Mouse (Mus musculus) left cerebral cortex, postnatal 25 days (tissue): Measurements from ENCODE around the gene Cnot6l. TPM values are rescaled to one million over a fixed set of nuclear protein-coding genes. Genes with fewer than 3 reads are reported as not detected.

Source experiments
- DNase-seq, 2 experiments: peaks; one replicate each; pipeline ENCODE4 v3.0.0; 2022; ENCODE audit warnings: low spot score in 2 of 2, mixed read lengths in 1 of 2
- intact Hi-C: fragments of 180-260 bp; cut with DNase I; formaldehyde crosslinking; loops from one replicate; pipeline ENCODE4 v1.15.1; 2025
- total RNA-seq, 2 experiments: library from RNA; stranded (reverse); gene quantifications; 2 replicates each; pipeline ENCODE4 v1.2.3; 2021

The Cnot6l gene
- total RNA-seq, result 10 to 100 TPM; 76.9 to 84.6 TPM

- DNase-seq, result no peak
- intact Hi-C loops, result no loop called here
Observed at GRCm38 (mm10) chr5:96164021-96164411, at the start of gene Cnot6l. TSS of gene Cnot6l (minus strand) at chr5:96164171.

GRCm38 (mm10) chr5:96209916-96210583, 46.1 kb upstream of the Cnot6l start:
- DNase-seq, result peak; percentile 89 to 95
- intact Hi-C loops, result loop anchor here (1.0 kb wide), 1 partner anchor 49 kb away; no protein-coding TSS in a partner anchor

GRCm38 (mm10) chr5:96209459-96209858, 45.5 kb upstream of the Cnot6l start, which contains the start of gene Mrpl1:
TSS of gene Mrpl1 (plus strand) at chr5:96209493.
- peak; percentile 25 to 29 for DNase-seq
- intact Hi-C loops, result no loop called here

GRCm38 (mm10) chr5:96208543-96208942, 44.6 kb upstream of the Cnot6l start:
- intact Hi-C loops, result no loop called here
- DNase-seq, result no peak

GRCm38 (mm10) chr5:96207531-96207930, 43.6 kb upstream of the Cnot6l start:
- intact Hi-C loops, result no loop called here
- DNase-seq, result no peak

- DNase-seq, result peak in 1 of 2 experiments; percentile 24
- intact Hi-C loops, result no loop called here
Observed at GRCm38 (mm10) chr5:96206897-96207296, 42.9 kb upstream of the Cnot6l start.

GRCm38 (mm10) chr5:96201462-96202154, 37.6 kb upstream of the Cnot6l start:
- intact Hi-C loops, result no loop called here
- no peak for DNase-seq

GRCm38 (mm10) chr5:96200269-96200668, 36.3 kb upstream of the Cnot6l start:
- no peak for DNase-seq
- intact Hi-C loops, result no loop called here

GRCm38 (mm10) chr5:96198271-96198670, 34.3 kb upstream of the Cnot6l start:
- intact Hi-C loops, result no loop called here
- no peak for DNase-seq

- intact Hi-C loops, result no loop called here
- no peak for DNase-seq
Observed at GRCm38 (mm10) chr5:96196547-96197052, 32.6 kb upstream of the Cnot6l start.

GRCm38 (mm10) chr5:96191251-96191650, 27.3 kb upstream of the Cnot6l start:
- DNase-seq, result no peak
- intact Hi-C loops, result no loop called here

- no peak for DNase-seq
- intact Hi-C loops, result no loop called here
Observed at GRCm38 (mm10) chr5:96189761-96190160, 25.8 kb upstream of the Cnot6l start.

- intact Hi-C loops, result no loop called here
- DNase-seq, result peak in 1 of 2 experiments; percentile 8
Observed at GRCm38 (mm10) chr5:96183987-96184386, 20.0 kb upstream of the Cnot6l start.

GRCm38 (mm10) chr5:96183211-96183610, 19.2 kb upstream of the Cnot6l start:
- no peak for DNase-seq
- intact Hi-C loops, result no loop called here

- DNase-seq, result no peak
- intact Hi-C loops, result no loop called here
Observed at GRCm38 (mm10) chr5:96176879-96177358, 12.9 kb upstream of the Cnot6l start.

GRCm38 (mm10) chr5:96176121-96176520, 12.2 kb upstream of the Cnot6l start:
- DNase-seq, result no peak
- intact Hi-C loops, result no loop called here

GRCm38 (mm10) chr5:96171765-96172164, 7.8 kb upstream of the Cnot6l start:
- intact Hi-C loops, result no loop called here
- no peak for DNase-seq

GRCm38 (mm10) chr5:96170443-96170842, 6.5 kb upstream of the Cnot6l start:
- no peak for DNase-seq
- intact Hi-C loops, result no loop called here

- no peak for DNase-seq
- intact Hi-C loops, result no loop called here
Observed at GRCm38 (mm10) chr5:96166761-96167160, 2.8 kb upstream of the Cnot6l start.

GRCm38 (mm10) chr5:96163396-96164020, 463 bp downstream of the Cnot6l start:
- intact Hi-C loops, result no loop called here
- no peak for DNase-seq
